Mouse (Mus musculus) midbrain, postnatal 0 days (tissue): ENCODE results near the gene Akap5. TPM values are rescaled to one million over a fixed set of nuclear protein-coding genes. Genes with fewer than 3 reads are reported as not detected.
A peak's percentile ranks its signal among the peaks of the same experiment; 100 is the strongest.

Experiments
- ATAC-seq: fragments of 200-750 bp; cut with Nextera tagmentation; 2 replicates; pipeline ENCODE4 v1.8.0; 2017; ENCODE audit warnings: moderate number of reproducible peaks, mild to moderate bottlenecking, moderate TSS enrichment, moderate library complexity; ENCODE audit not compliant: low FRiP score
- DNase-seq: peaks from one replicate; pipeline ENCODE4 v3.0.0-alpha.2; 2015; ENCODE audit warnings: low spot score
- H3K27ac ChIP-seq: fragments of 300-500 bp; sonication (generic); 2 replicates; pipeline ENCODE4 v1.5.1; 2014; ENCODE audit warnings: low read depth, mild to moderate bottlenecking, low read length, mixed read lengths
- H3K27me3 ChIP-seq: fragments of 300-500 bp; sonication (generic); 2 replicates; pipeline ENCODE4 v1.6.1; 2014; ENCODE audit warnings: low read length, control low read depth, mixed read lengths; ENCODE audit not compliant: insufficient read depth
- H3K36me3 ChIP-seq: fragments of 300-500 bp; sonication (generic); 2 replicates; pipeline ENCODE4 v1.6.1; 2014; ENCODE audit warnings: low read length, control low read depth, mixed read lengths; ENCODE audit not compliant: insufficient read depth
- H3K4me1 ChIP-seq: fragments of 300-500 bp; sonication (generic); 2 replicates; pipeline ENCODE4 v1.6.1; 2014; ENCODE audit warnings: mild to moderate bottlenecking, control low read depth, antibody characterized with exemption, low read length, mixed read lengths; ENCODE audit not compliant: insufficient read depth
- H3K4me2 ChIP-seq: fragments of 300-500 bp; sonication (generic); 2 replicates; pipeline ENCODE4 v1.6.1; 2014; ENCODE audit warnings: low read depth, mild to moderate bottlenecking, low read length, mixed read lengths; ENCODE audit not compliant: poor library complexity, severe bottlenecking
- H3K4me3 ChIP-seq: fragments of 300-500 bp; sonication (generic); 2 replicates; pipeline ENCODE4 v1.5.1; 2014; ENCODE audit warnings: low read depth, mild to moderate bottlenecking, low read length, moderate library complexity
- H3K9ac ChIP-seq: fragments of 300-500 bp; sonication (generic); replicated peaks from 2 replicates; pipeline ENCODE4 v1.6.1; 2014; ENCODE audit warnings: mild to moderate bottlenecking, low read length, moderate library complexity, mixed read lengths; ENCODE audit not compliant: poor library complexity, severe bottlenecking
- H3K9me3 ChIP-seq: fragments of 300-500 bp; sonication (generic); 2 replicates; pipeline ENCODE4 v1.6.1; 2016; ENCODE audit warnings: low read length, control low read depth
- CTCF ChIP-seq: IDR thresholded peaks from 2 replicates; pipeline ENCODE4 v1.5.1; 2016; ENCODE audit warnings: antibody characterized with exemption, mild to moderate bottlenecking
- WGBS: fragments of 180-500 bp; shearing (Covaris S2); extraction: QIAGEN DNeasy Blood & Tissue Kit; methylation state at CpG from one replicate; pipeline ENCODE4 v1.1.7; 2014; 5-methylcytosine and 5-hydroxymethylcytosine counted together
- polyA plus RNA-seq: library from polyadenylated mRNA; unstranded; fragments of >200 nt; fragmentation: Nextera tagmentation; extraction: Ambion mirVana; gene quantifications from 2 replicates; pipeline ENCODE4 v1.2.1, GENCODE M21; 2015
- total RNA-seq: library from RNA; depleted of rRNA; stranded (reverse); fragments of >200 nt; gene quantifications from 2 replicates; pipeline ENCODE4 v1.2.3, GENCODE M21; 2014

The Akap5 gene
- total and polyA plus RNA-seq, 2 experiments from 2014 or later: 10.7 to 17.2 TPM

- no peak overlapping the region for H3K9ac ChIP-seq
- ATAC-seq: no peak
- peaks cover 19% of the 10 kb centered on the region for H3K36me3 ChIP-seq
- H3K4me3 ChIP-seq: no peak overlapping the region
- H3K9me3 ChIP-seq: no peaks in the 10 kb centered on the region
- 91% methylated on average over 6 of the region's 6 CpGs for WGBS
- 0 out of 2 replicates have a peak, but pooled peaks cover 3% of the 10 kb centered on the region for H3K4me1 ChIP-seq
- TF ChIP-seq CTCF: no peak
- H3K27ac ChIP-seq: no peak overlapping the region
- no peak overlapping the region for H3K4me2 ChIP-seq
- no peak for DNase-seq
- no peaks in the 10 kb centered on the region for H3K27me3 ChIP-seq
These were observed 39.3 kb upstream of the Akap5 start for GRCm38 (mm10) chr12:76285418-76285817.

DNA sequence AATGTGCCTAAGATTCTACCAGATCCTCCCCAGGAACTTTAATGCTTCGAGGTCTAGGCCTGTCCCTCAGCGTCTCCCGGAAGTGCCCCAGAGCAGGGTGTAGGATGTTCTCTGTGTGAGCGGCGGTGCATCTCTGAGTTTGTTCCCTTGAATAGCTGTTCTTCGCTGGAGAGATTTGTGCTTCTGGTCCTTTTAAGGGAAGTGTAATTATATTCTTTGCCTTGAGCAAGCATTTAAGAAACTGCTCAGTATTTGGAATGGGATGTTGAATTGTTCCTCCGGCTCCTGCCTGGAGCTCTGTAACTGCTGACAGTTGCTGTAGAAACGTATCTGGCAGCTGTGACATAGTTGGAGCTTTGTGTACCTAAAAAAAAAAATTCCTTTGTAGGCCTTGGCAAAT is 36.7 kb upstream of the Akap5 start:
- 24% methylated on average over 8 of the region's 8 CpGs for WGBS
- Histone ChIP-seq H3K27me3 (no peaks in the 10 kb centered on the region), H3K4me1 (0 out of 2 replicates have a peak, but pooled peaks cover 3% of the 10 kb centered on the region), H3K4me2 (no peak overlapping the region), H3K27ac (peak overlapping the region; percentile 65), H3K4me3 (no peak overlapping the region), H3K9ac (0 out of 2 replicates have a peak overlapping the region, but pooled peaks have one; percentile 1), H3K9me3 (no peaks in the 10 kb centered on the region), H3K36me3 (peaks cover 33% of the 10 kb centered on the region)
- no peak for TF ChIP-seq CTCF
- no peak for ATAC-seq
- DNase-seq: peak; percentile 49

- DNase-seq: no peak
- TF ChIP-seq CTCF: no peak
- Histone ChIP-seq H3K9ac (no peak overlapping the region), H3K4me3 (no peak overlapping the region), H3K27ac (peak overlapping the region; percentile 47; the same call in 1 of the 2 replicates), H3K4me1 (0 out of 2 replicates have a peak, but pooled peaks cover 3% of the 10 kb centered on the region), H3K9me3 (no peaks in the 10 kb centered on the region), H3K4me2 (no peak overlapping the region), H3K27me3 (no peaks in the 10 kb centered on the region), H3K36me3 (peaks cover 28% of the 10 kb centered on the region)
- no peak for ATAC-seq
- 34% methylated on average over 5 of the region's 5 CpGs for WGBS
These were observed 36.2 kb upstream of the Akap5 start for GRCm38 (mm10) chr12:76288494-76288893.

- H3K4me1 ChIP-seq: 0 out of 2 replicates have a peak, but pooled peaks cover 3% of the 10 kb centered on the region
- no peak overlapping the region for H3K27ac ChIP-seq
- H3K4me3 ChIP-seq: no peak overlapping the region
- 96% methylated on average over 12 of the region's 12 CpGs for WGBS
- DNase-seq (no peak), ATAC-seq (no peak)
- H3K27me3 ChIP-seq: no peaks in the 10 kb centered on the region
- H3K9ac ChIP-seq: no peak overlapping the region
- TF ChIP-seq CTCF: no peak
- no peak overlapping the region for H3K4me2 ChIP-seq
- no peaks in the 10 kb centered on the region for H3K9me3 ChIP-seq
- H3K36me3 ChIP-seq: peaks cover 27% of the 10 kb centered on the region
These were observed 35.3 kb upstream of the Akap5 start for GRCm38 (mm10) chr12:76289428-76289827.

DNA sequence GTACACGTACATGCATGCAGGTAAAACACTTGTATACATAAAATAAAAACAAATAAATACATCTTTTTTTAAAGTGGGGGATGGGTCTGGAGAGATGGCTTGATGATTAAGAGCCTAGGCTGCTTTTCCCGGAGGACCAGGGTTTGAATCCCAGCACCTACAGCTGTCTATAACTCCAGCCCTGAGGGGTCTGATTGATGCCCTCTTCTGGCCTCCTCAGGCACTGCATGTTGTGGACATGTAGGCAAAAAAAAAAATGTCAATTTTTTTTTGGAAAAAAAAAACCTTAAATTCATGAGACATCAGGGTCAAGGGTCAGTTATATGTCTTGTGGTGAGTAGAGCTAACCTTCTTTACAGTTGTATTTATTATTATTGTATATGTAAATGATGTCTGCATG is 34.4 kb upstream of the Akap5 start:
- no peak for ATAC-seq
- 95% methylated on average over 2 of the region's 2 CpGs for WGBS

DNA sequence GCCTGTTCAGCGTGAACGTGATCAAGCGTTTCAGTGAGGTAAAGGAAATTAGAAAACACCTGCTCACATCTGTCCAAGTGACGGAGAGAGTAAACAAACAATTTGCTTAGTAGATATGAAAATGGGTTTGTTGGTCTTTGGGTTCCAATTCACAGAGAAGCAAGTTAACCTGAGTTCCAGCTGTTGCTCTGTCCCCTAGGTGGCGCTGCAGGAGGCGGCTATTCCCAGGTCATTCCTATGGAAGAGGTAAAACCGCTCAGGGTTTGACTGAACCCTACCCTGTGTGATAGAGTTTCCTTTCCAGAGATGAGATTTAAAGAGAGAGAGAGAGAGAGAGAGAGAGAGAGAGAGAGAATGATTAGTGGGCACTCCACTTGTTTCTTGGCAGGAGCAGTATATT is 31.5 kb upstream of the Akap5 start:
- Histone ChIP-seq H3K4me1 (no peaks in the 10 kb centered on the region), H3K27me3 (no peaks in the 10 kb centered on the region), H3K4me3 (no peak overlapping the region), H3K9ac (no peak overlapping the region), H3K36me3 (peaks cover 30% of the 10 kb centered on the region), H3K9me3 (no peaks in the 10 kb centered on the region), H3K27ac (no peak overlapping the region), H3K4me2 (no peak overlapping the region)
- DNase-seq (peak; percentile 48), ATAC-seq (no peak)
- TF ChIP-seq CTCF: peak; percentile 77
- 68% methylated on average over 7 of the region's 7 CpGs for WGBS

More for the DNA sequence above, 34.4 kb upstream of the Akap5 start:
- Histone ChIP-seq H3K9me3 (no peaks in the 10 kb centered on the region), H3K9ac (no peak overlapping the region), H3K36me3 (peaks cover 26% of the 10 kb centered on the region), H3K4me2 (no peak overlapping the region), H3K27me3 (no peaks in the 10 kb centered on the region), H3K27ac (no peak overlapping the region), H3K4me1 (0 out of 2 replicates have a peak, but pooled peaks cover 3% of the 10 kb centered on the region), H3K4me3 (no peak overlapping the region)
- peak; percentile 49 for TF ChIP-seq CTCF
- no peak for DNase-seq
